Mouse (Mus musculus): ENCODE data around the gene Dok5.

The Dok5 gene

GRCm38 (mm10) chr2:170791332-170792017, 59.9 kb downstream of the Dok5 start:
- no peak for DNase-seq (ENCODE audit: low spot score in 2 of 2)

GRCm38 (mm10) chr2:170795242-170795641, 63.6 kb downstream of the Dok5 start:
- no peak for DNase-seq (ENCODE audit: low spot score in 2 of 2)

- no peak for DNase-seq (ENCODE audit: low spot score in 2 of 2)
Measured at GRCm38 (mm10) chr2:170802984-170803383, 71.4 kb downstream of the Dok5 start.

- DNase-seq (ENCODE audit: low spot score in 2 of 2) = no peak
Measured at GRCm38 (mm10) chr2:170807555-170808258, 76.1 kb downstream of the Dok5 start.

- no peak for DNase-seq (ENCODE audit: low spot score in 2 of 2)
Measured at GRCm38 (mm10) chr2:170808259-170808789, 76.7 kb downstream of the Dok5 start.

GRCm38 (mm10) chr2:170811356-170811755, 79.7 kb downstream of the Dok5 start:
- peak in 1 of 2 experiments; percentile 25 for DNase-seq (ENCODE audit: low spot score in 2 of 2)

GRCm38 (mm10) chr2:170816302-170816701, 84.7 kb downstream of the Dok5 start:
- no peak for DNase-seq (ENCODE audit: low spot score in 2 of 2)

- DNase-seq (ENCODE audit: low spot score in 2 of 2) = no peak
Measured at GRCm38 (mm10) chr2:170817112-170817703, 85.6 kb downstream of the Dok5 start.

GRCm38 (mm10) chr2:170826821-170827441, 95.3 kb downstream of the Dok5 start:
- DNase-seq (ENCODE audit: low spot score in 2 of 2) = no peak

- no peak for DNase-seq (ENCODE audit: low spot score in 2 of 2)
Measured at GRCm38 (mm10) chr2:170828757-170829156, 97.2 kb downstream of the Dok5 start.

GRCm38 (mm10) chr2:170829191-170829611, 97.6 kb downstream of the Dok5 start:
- no peak for DNase-seq (ENCODE audit: low spot score in 2 of 2)

- DNase-seq (ENCODE audit: low spot score in 2 of 2) = no peak
Measured at GRCm38 (mm10) chr2:170829988-170830387, 98.4 kb downstream of the Dok5 start.

GRCm38 (mm10) chr2:170836862-170837261, 105.3 kb downstream of the Dok5 start:
- no peak for DNase-seq (ENCODE audit: low spot score in 2 of 2)

- no peak for DNase-seq (ENCODE audit: low spot score in 2 of 2)
Measured at GRCm38 (mm10) chr2:170837363-170837762, 105.8 kb downstream of the Dok5 start.

- no peak for DNase-seq (ENCODE audit: low spot score in 2 of 2)
Measured at GRCm38 (mm10) chr2:170837824-170838557, 106.4 kb downstream of the Dok5 start.

GRCm38 (mm10) chr2:170841441-170841965, 109.9 kb downstream of the Dok5 start:
- DNase-seq (ENCODE audit: low spot score in 2 of 2) = no peak

- DNase-seq (ENCODE audit: low spot score in 2 of 2) = no peak
Measured at GRCm38 (mm10) chr2:170845511-170845910, 113.9 kb downstream of the Dok5 start.

- DNase-seq (ENCODE audit: low spot score in 2 of 2) = no peak
Measured at GRCm38 (mm10) chr2:170850058-170850457, 118.5 kb downstream of the Dok5 start.

- DNase-seq (ENCODE audit: low spot score in 2 of 2) = no peak
Measured at GRCm38 (mm10) chr2:170852337-170852736, 120.7 kb downstream of the Dok5 start.

GRCm38 (mm10) chr2:170855210-170855609, 123.6 kb downstream of the Dok5 start:
- no peak for DNase-seq (ENCODE audit: low spot score in 2 of 2)

- no peak for DNase-seq (ENCODE audit: low spot score in 2 of 2)
Measured at GRCm38 (mm10) chr2:170856085-170856484, 124.5 kb downstream of the Dok5 start.

Data from frontal cortex, postnatal 25 days (tissue).